ENCODE assay signal across 9 mouse cellular contexts in genomic region chr8:125224271-125224699, GRCm38 (mm10).
DNase-seq lines count a peak whose midpoint lies in the region.
"Had no signal": no experiment of that assay in that cellular context is flagged by ENCODE, and none has a peak within 500 bp of the region (broad histone marks: within the 10 kb centered on the region; RNA-seq: fewer than 3 reads in every experiment).

No protein-coding gene starts in this region.

- peak; percentile 33 for DNase-seq in adrenal gland, adult 2 months
- DNase-seq in adrenal gland, postnatal 4 days (ENCODE audit: low spot score in 2 of 2) = no peak
- peak; percentile 30 for DNase-seq in layer of hippocampus, adult 11-12 months (ENCODE audit: low spot score)
- no peak for DNase-seq in layer of hippocampus, postnatal 36 days
- peak; percentile 26 for DNase-seq in kidney, adult 18-20 months
- peak; percentile 42 for DNase-seq in lung, postnatal 36 days
- DNase-seq in ovary, postnatal 14 days (ENCODE audit: low spot score) = no peak
- DNase-seq in left cerebral cortex, postnatal 25 days (ENCODE audit: low spot score in 2 of 2) = no peak
- DNase-seq: retina, postnatal 1 day had no signal

- intact Hi-C loops in left cerebral cortex, postnatal 25 days (cut with DNase I) = no loop called here

Comparison
In these comparisons a context has a peak if more than half of its experiments do, and no peak if none do; other contexts are left out.
1. DNase-seq: peak in adrenal gland, adult 2 months (single experiment), layer of hippocampus, adult 11-12 months (single experiment), kidney, adult 18-20 months (single experiment) and lung, postnatal 36 days (single experiment); none in adrenal gland, postnatal 4 days (0 of 2), layer of hippocampus, postnatal 36 days (0 of 2), ovary, postnatal 14 days (single experiment) and left cerebral cortex, postnatal 25 days (0 of 2).